Mouse (Mus musculus) forebrain, embryonic 11.5 days (tissue): ENCODE results near the gene Etfdh. TPM values are rescaled to one million over a fixed set of nuclear protein-coding genes. Genes with fewer than 3 reads are reported as not detected.

Experiments
- ATAC-seq: fragments of 200-750 bp; cut with Nextera tagmentation; replicated peaks from 2 replicates; pipeline ENCODE4 v1.8.0; 2017; ENCODE audit warnings: moderate TSS enrichment; ENCODE audit not compliant: low FRiP score
- DNase-seq: peaks from one replicate; pipeline ENCODE4 v3.0.0-alpha.2; 2017; ENCODE audit warnings: low spot score
- H3K27ac ChIP-seq: fragments of 300-500 bp; sonication (generic); 2 replicates; pipeline ENCODE4 v1.5.1; 2014; ENCODE audit warnings: low read depth, low read length
- H3K27me3 ChIP-seq: fragments of 300-500 bp; sonication (generic); 2 replicates; pipeline ENCODE4 v1.6.1; 2014; ENCODE audit warnings: mild to moderate bottlenecking, low read length, mixed read lengths; ENCODE audit not compliant: control insufficient read depth, insufficient read depth
- H3K36me3 ChIP-seq: fragments of 300-500 bp; sonication (generic); 2 replicates; pipeline ENCODE4 v1.6.1; 2014; ENCODE audit warnings: mild to moderate bottlenecking, low read length, moderate library complexity, mixed read lengths; ENCODE audit not compliant: control insufficient read depth, insufficient read depth
- H3K4me1 ChIP-seq: fragments of 300-500 bp; sonication (generic); replicated peaks from 2 replicates; pipeline ENCODE4 v1.6.1; 2014; ENCODE audit warnings: low read length, mixed read lengths; ENCODE audit not compliant: control insufficient read depth, insufficient read depth
- H3K4me2 ChIP-seq: fragments of 300-500 bp; sonication (generic); 2 replicates; pipeline ENCODE4 v1.6.1; 2014; ENCODE audit warnings: low read depth, mild to moderate bottlenecking, low read length, moderate library complexity, mixed read lengths; ENCODE audit not compliant: severe bottlenecking
- H3K4me3 ChIP-seq: fragments of 300-500 bp; sonication (generic); 2 replicates; pipeline ENCODE4 v1.5.1; 2014; ENCODE audit warnings: low read depth, low read length
- H3K9ac ChIP-seq: fragments of 300-500 bp; sonication (generic); 2 replicates; pipeline ENCODE4 v1.6.1; 2014; ENCODE audit warnings: low read length
- H3K9me3 ChIP-seq: fragments of 300-500 bp; sonication (generic); 2 replicates; pipeline ENCODE4 v1.6.1; 2016; ENCODE audit warnings: low read length, mixed read lengths; ENCODE audit not compliant: control insufficient read depth
- WGBS: fragments of 180-500 bp; shearing (Covaris S2); extraction: QIAGEN DNeasy Blood & Tissue Kit; methylation state at CpG from one replicate; pipeline ENCODE4 v1.1.7; 2014; 5-methylcytosine and 5-hydroxymethylcytosine counted together
- polyA plus RNA-seq: library from polyadenylated mRNA; unstranded; fragments of >200 nt; fragmentation: Nextera tagmentation; extraction: Ambion mirVana; gene quantifications from 2 replicates; pipeline ENCODE4 v1.2.1, GENCODE M21; 2014

Gene Etfdh
- polyA plus RNA-seq, 1 experiment from 2014 or later: 47.3 TPM

DNA sequence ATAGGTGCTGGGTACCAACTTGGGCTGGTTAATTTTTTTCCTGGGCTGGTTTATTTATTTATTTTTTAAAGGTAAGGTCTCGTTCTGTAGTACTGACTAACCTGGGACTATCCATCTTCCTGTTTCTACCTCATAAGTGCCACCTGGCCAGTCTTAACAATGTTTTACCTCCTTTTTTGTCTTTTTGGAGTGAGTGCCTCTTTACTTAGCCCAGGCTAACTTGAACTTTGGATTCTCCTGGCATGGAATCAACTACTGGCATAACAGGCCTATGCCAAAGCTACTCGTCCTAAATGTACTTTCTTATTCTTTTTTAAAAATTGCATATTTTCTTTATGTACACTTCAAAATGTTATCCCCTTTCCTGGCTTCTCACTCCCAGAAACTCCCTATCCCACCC lies 39.6 kb downstream of the Etfdh start:
- WGBS: 79% methylated on average over 2 of the region's 2 CpGs
- ATAC-seq: no peak
- H3K4me1 ChIP-seq: no peaks in the 10 kb centered on the region
- DNase-seq: no peak
- H3K4me3 ChIP-seq: no peak overlapping the region
- H3K4me2 ChIP-seq: no peak overlapping the region
- no peaks in the 10 kb centered on the region; the same call in 1 of the 2 replicates for H3K36me3 ChIP-seq
- no peaks in the 10 kb centered on the region for H3K9me3 ChIP-seq
- H3K27me3 ChIP-seq: no peaks in the 10 kb centered on the region
- H3K9ac ChIP-seq: no peak overlapping the region
- H3K27ac ChIP-seq: no peak overlapping the region

DNA sequence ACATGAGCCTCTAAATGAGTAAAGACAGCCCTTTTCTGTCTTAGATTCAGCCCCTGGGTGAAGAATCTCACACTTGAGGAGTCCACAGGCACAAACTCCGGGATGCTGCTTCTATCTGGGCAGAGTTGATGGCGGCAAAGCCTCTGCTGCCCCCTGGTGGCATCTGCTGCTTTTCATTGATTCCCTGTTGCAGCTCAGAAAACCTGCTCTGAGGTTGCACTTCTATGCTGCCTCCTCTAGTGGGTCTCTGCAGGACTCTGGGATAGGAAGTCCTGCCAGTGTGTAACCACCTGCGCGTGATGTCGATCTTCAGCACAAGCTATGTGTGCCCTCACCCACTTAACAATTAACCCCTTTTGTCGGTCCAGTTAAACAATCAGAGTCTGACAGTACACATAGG lies 42.5 kb downstream of the Etfdh start:
- H3K27me3 ChIP-seq: no peaks in the 10 kb centered on the region
- H3K36me3 ChIP-seq: no peaks in the 10 kb centered on the region
- 5% methylated on average over 6 of the region's 6 CpGs for WGBS
- H3K4me3 ChIP-seq: no peak overlapping the region
- ATAC-seq: peak; percentile 76
- H3K9me3 ChIP-seq: no peaks in the 10 kb centered on the region
- H3K4me2 ChIP-seq: no peak overlapping the region
- H3K9ac ChIP-seq: no peak overlapping the region
- DNase-seq: peak; percentile 95
- H3K27ac ChIP-seq: no peak overlapping the region
- H3K4me1 ChIP-seq: no peaks in the 10 kb centered on the region

- H3K27me3 ChIP-seq: no peaks in the 10 kb centered on the region
- no peaks in the 10 kb centered on the region; the same call in 1 of the 2 replicates for H3K4me1 ChIP-seq
- no peak overlapping the region for H3K4me2 ChIP-seq
- no peak overlapping the region for H3K4me3 ChIP-seq
- no peak overlapping the region for H3K9ac ChIP-seq
- no peak for ATAC-seq
- WGBS: 83% methylated on average over 5 of the region's 5 CpGs
- H3K27ac ChIP-seq: no peak overlapping the region
- no peaks in the 10 kb centered on the region for H3K36me3 ChIP-seq
- no peak for DNase-seq
- no peaks in the 10 kb centered on the region for H3K9me3 ChIP-seq
These were observed 49.3 kb downstream of the Etfdh start for GRCm38 (mm10) chr3:79579891-79580575.

GRCm38 (mm10) chr3:79578164-79578563 lies 51.1 kb downstream of the Etfdh start:
- 74% methylated on average over 6 of the region's 6 CpGs for WGBS
- H3K9ac ChIP-seq: no peak overlapping the region
- H3K4me3 ChIP-seq: no peak overlapping the region
- ATAC-seq: no peak
- no peaks in the 10 kb centered on the region for H3K9me3 ChIP-seq
- H3K4me2 ChIP-seq: no peak overlapping the region
- no peaks in the 10 kb centered on the region for H3K27me3 ChIP-seq
- H3K36me3 ChIP-seq: no peaks in the 10 kb centered on the region
- H3K4me1 ChIP-seq: no peaks in the 10 kb centered on the region; the same call in 1 of the 2 replicates
- no peak overlapping the region for H3K27ac ChIP-seq
- no peak for DNase-seq

DNA sequence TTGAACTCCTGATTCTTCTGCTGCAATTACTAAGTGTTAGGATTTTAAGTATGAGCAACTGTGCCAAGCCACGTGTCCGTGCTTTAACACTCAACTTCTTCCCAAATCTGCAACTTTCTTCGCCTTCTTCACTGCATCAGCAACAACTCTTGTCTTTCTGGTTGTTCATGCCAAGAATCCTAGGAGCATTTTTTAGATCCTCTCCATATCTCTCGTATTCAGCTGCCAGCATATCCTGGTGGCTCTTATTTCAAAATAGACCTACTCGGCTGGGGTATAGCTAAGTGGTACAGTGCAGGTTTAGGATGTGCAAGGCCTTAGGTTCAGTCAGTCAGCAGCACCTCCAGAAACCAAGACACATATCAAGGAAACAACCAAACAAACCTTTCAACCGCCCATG lies 51.7 kb downstream of the Etfdh start:
- Histone ChIP-seq H3K4me2 (no peak overlapping the region), H3K4me1 (no peaks in the 10 kb centered on the region; the same call in 1 of the 2 replicates), H3K9me3 (no peaks in the 10 kb centered on the region), H3K27ac (no peak overlapping the region), H3K36me3 (no peaks in the 10 kb centered on the region), H3K4me3 (no peak overlapping the region), H3K9ac (no peak overlapping the region), H3K27me3 (no peaks in the 10 kb centered on the region)
- ATAC-seq: no peak
- WGBS: 88% methylated on average over 6 of the region's 6 CpGs
- no peak for DNase-seq

GRCm38 (mm10) chr3:79576865-79577264 lies 52.4 kb downstream of the Etfdh start:
- no peak for ATAC-seq
- Histone ChIP-seq H3K4me3 (no peak overlapping the region), H3K36me3 (no peaks in the 10 kb centered on the region), H3K4me2 (no peak overlapping the region), H3K4me1 (no peaks in the 10 kb centered on the region; the same call in 1 of the 2 replicates), H3K9me3 (no peaks in the 10 kb centered on the region), H3K27ac (no peak overlapping the region), H3K27me3 (no peaks in the 10 kb centered on the region), H3K9ac (no peak overlapping the region)
- DNase-seq: no peak
- WGBS: 48% methylated on average over 5 of the region's 5 CpGs

DNA sequence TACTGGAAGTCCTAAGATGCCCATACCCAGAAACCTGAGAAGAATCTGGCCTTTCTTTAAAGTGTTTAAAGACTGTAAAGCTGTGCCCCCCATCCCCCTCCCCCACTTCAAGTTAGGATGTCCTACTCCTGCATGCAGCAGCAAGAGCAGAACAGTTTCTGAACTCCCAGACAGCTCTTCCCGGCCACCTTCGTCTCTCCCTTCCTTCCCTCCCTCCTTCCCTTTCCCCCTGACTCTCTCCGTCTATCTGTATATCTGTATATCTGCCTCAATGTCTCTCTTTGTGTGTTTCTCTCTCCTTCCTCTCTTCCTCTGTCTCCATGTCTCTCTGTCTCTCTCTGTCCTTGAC lies 52.9 kb downstream of the Etfdh start:
- no peak overlapping the region for H3K27ac ChIP-seq
- ATAC-seq (no peak), DNase-seq (no peak)
- no peak overlapping the region for H3K4me2 ChIP-seq
- H3K9me3 ChIP-seq: no peaks in the 10 kb centered on the region
- WGBS: 27% methylated on average over 3 of the region's 3 CpGs
- no peaks in the 10 kb centered on the region for H3K27me3 ChIP-seq
- no peak overlapping the region for H3K4me3 ChIP-seq
- H3K4me1 ChIP-seq: no peaks in the 10 kb centered on the region; the same call in 1 of the 2 replicates
- no peak overlapping the region for H3K9ac ChIP-seq
- no peaks in the 10 kb centered on the region for H3K36me3 ChIP-seq

DNA sequence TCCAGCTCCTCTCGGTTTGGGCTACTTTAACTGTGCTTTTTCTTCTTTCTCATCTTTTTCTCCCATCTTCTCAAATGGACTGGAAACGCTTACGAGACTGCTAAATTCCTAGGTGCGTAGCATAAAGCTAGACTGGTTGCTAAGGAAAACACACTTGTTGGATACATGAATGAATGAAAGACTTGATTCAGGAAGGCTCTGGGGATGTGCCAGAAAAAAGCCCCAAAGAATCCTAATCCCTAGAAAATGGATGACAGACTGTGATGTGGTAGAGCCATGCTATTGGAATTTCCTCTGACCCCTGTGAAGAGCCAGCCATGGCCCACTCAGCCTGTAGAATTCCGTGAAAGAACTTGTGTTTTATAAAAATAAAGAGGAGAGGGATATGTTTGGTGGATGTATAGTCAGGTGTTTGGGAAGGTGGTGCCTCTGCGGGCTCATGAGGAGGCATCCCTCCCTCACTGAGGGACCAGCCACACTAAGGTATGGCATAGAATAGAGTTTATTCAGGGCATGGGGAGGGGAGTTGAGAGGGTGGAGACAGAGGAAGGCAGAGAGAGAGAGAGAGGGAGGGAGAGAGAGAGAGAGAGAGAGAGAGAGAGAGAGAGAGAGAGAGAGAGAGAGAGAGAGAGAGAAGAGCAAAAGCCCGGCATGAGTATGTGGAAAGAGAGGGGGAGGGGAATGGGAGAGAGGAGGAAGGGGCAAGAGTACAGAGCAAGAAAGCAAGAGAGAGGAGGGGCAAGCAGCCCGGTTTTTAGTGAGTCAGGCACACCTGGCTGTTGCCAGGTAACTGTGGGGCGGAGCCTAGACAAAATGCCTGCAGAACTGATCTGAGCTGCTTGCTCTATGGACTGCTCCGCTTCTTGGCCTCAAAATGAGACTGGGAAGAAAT lies 53.5 kb downstream of the Etfdh start:
- 22% methylated on average over 10 of the region's 10 CpGs for WGBS
- no peak overlapping the region for H3K4me2 ChIP-seq
- no peak for DNase-seq
- H3K9me3 ChIP-seq: no peaks in the 10 kb centered on the region
- H3K27me3 ChIP-seq: no peaks in the 10 kb centered on the region
- H3K4me1 ChIP-seq: no peaks in the 10 kb centered on the region; the same call in 1 of the 2 replicates
- H3K36me3 ChIP-seq: no peaks in the 10 kb centered on the region
- ATAC-seq: peak; percentile 42; the same call in 1 of the 2 replicates
- no peak overlapping the region for H3K4me3 ChIP-seq
- H3K27ac ChIP-seq: no peak overlapping the region
- no peak overlapping the region for H3K9ac ChIP-seq
